Mouse (Mus musculus): ENCODE measurements around the gene Gm27021. TPM values are rescaled to one million over a fixed set of nuclear protein-coding genes. Genes with fewer than 3 reads are reported as not detected.

Gene Gm27021
- total RNA-seq, 2 experiments from 2014 or later: not detected

GRCm38 (mm10) chr8:120687786-120688185 lies 19.9 kb upstream of the Gm27021 start:
- DNase-seq: peak; percentile 53
- intact Hi-C loops (cut with DNase I; ENCODE audit: low total_unique reads): no loop called here

- intact Hi-C loops (cut with DNase I; ENCODE audit: low total_unique reads): no loop called here
Observed at GRCm38 (mm10) chr8:120686576-120686975, 18.7 kb upstream of the Gm27021 start.

GRCm38 (mm10) chr8:120686051-120686450 lies 18.2 kb upstream of the Gm27021 start:
- intact Hi-C loops (cut with DNase I; ENCODE audit: low total_unique reads): no loop called here
- peak; percentile 52 for DNase-seq

More at GRCm38 (mm10) chr8:120686576-120686975, 18.7 kb upstream of the Gm27021 start:
- no peak for DNase-seq

GRCm38 (mm10) chr8:120685591-120685990 lies 17.7 kb upstream of the Gm27021 start:
- DNase-seq: no peak
- intact Hi-C loops (cut with DNase I; ENCODE audit: low total_unique reads): loop anchor here (2.0 kb wide), 1 partner anchor 49 kb away; no protein-coding TSS in a partner anchor

- intact Hi-C loops (cut with DNase I; ENCODE audit: low total_unique reads): loop anchor here (2.0 kb wide), 1 partner anchor 50 kb away; no protein-coding TSS in a partner anchor
Observed at GRCm38 (mm10) chr8:120685097-120685496, 17.2 kb upstream of the Gm27021 start.

GRCm38 (mm10) chr8:120684082-120684481 lies 16.2 kb upstream of the Gm27021 start:
- intact Hi-C loops (cut with DNase I; ENCODE audit: low total_unique reads): loop anchor here (2.0 kb wide), 1 partner anchor 51 kb away; no protein-coding TSS in a partner anchor

More at GRCm38 (mm10) chr8:120685097-120685496, 17.2 kb upstream of the Gm27021 start:
- DNase-seq: peak; percentile 75

GRCm38 (mm10) chr8:120683602-120684001 lies 15.7 kb upstream of the Gm27021 start:
- peak; percentile 78 for DNase-seq
- intact Hi-C loops (cut with DNase I; ENCODE audit: low total_unique reads): loop anchor here (2.0 kb wide), 1 partner anchor 51 kb away; no protein-coding TSS in a partner anchor

More at GRCm38 (mm10) chr8:120684082-120684481, 16.2 kb upstream of the Gm27021 start:
- no peak for DNase-seq

GRCm38 (mm10) chr8:120681113-120681512 lies 13.2 kb upstream of the Gm27021 start:
- intact Hi-C loops (cut with DNase I; ENCODE audit: low total_unique reads): loop anchor here (2.0 kb wide), 1 partner anchor 118 kb away; no protein-coding TSS in a partner anchor
- peak; percentile 40 for DNase-seq

- intact Hi-C loops (cut with DNase I; ENCODE audit: low total_unique reads): loop anchor here (2.0 kb wide), 1 partner anchor 118 kb away; no protein-coding TSS in a partner anchor
- peak; percentile 48 for DNase-seq
Observed at GRCm38 (mm10) chr8:120680405-120680804, 12.5 kb upstream of the Gm27021 start.

GRCm38 (mm10) chr8:120679629-120680387 lies 11.9 kb upstream of the Gm27021 start:
- DNase-seq: no peak
- intact Hi-C loops (cut with DNase I; ENCODE audit: low total_unique reads): loop anchor here (2.0 to 10.0 kb wide), 2 partner anchors 119 to 415 kb away; no protein-coding TSS in a partner anchor

- DNase-seq: peak; percentile 86
- intact Hi-C loops (cut with DNase I; ENCODE audit: low total_unique reads): loop anchor here (10.0 kb wide), 1 partner anchor 416 kb away; no protein-coding TSS in a partner anchor
Observed at GRCm38 (mm10) chr8:120678447-120678846, 10.6 kb upstream of the Gm27021 start.

GRCm38 (mm10) chr8:120675718-120676117 lies 7.8 kb upstream of the Gm27021 start:
- intact Hi-C loops (cut with DNase I; ENCODE audit: low total_unique reads): loop anchor here (10.0 kb wide), 1 partner anchor 419 kb away; no protein-coding TSS in a partner anchor
- no peak for DNase-seq

- DNase-seq: no peak
- intact Hi-C loops (cut with DNase I; ENCODE audit: low total_unique reads): loop anchor here (10.0 kb wide), 1 partner anchor 422 kb away; no protein-coding TSS in a partner anchor
Observed at GRCm38 (mm10) chr8:120673298-120673697, 5.4 kb upstream of the Gm27021 start.

- intact Hi-C loops (cut with DNase I; ENCODE audit: low total_unique reads): loop anchor here (10.0 kb wide), 1 partner anchor 422 kb away; no protein-coding TSS in a partner anchor
- no peak for DNase-seq
Observed at GRCm38 (mm10) chr8:120672626-120673229, 4.8 kb upstream of the Gm27021 start.

- intact Hi-C loops (cut with DNase I; ENCODE audit: low total_unique reads): loop anchor here (10.0 kb wide), 1 partner anchor 423 kb away; no protein-coding TSS in a partner anchor
- DNase-seq: no peak
Observed at GRCm38 (mm10) chr8:120671775-120672174, 3.9 kb upstream of the Gm27021 start.

- intact Hi-C loops (cut with DNase I; ENCODE audit: low total_unique reads): no loop called here
- DNase-seq: peak; percentile 39
Observed at GRCm38 (mm10) chr8:120668374-120668905, 561 bp upstream of the Gm27021 start, which contains the start of gene Emc8. Gene Emc8, minus strand, starts transcription at chr8:120668573.

GRCm38 (mm10) chr8:120666807-120667470 lies 940 bp downstream of the Gm27021 start:
- intact Hi-C loops (cut with DNase I; ENCODE audit: low total_unique reads): no loop called here
- no peak for DNase-seq

- DNase-seq: no peak
- intact Hi-C loops (cut with DNase I; ENCODE audit: low total_unique reads): no loop called here
Observed at GRCm38 (mm10) chr8:120665726-120666455, 2.0 kb downstream of the Gm27021 start.
